Mouse (Mus musculus) E14TG2a.4 (cell line): ENCODE measurements around the gene Ccdc117.
A peak's percentile ranks its signal among the peaks of the same experiment; 100 is the strongest.

ENCODE experiments used
- H3K27me3 ChIP-seq: 2 replicates; pipeline ENCODE4 v1.6.1; 2014; ENCODE audit warnings: low read length, control low read depth; ENCODE audit not compliant: insufficient read depth
- H3K36me3 ChIP-seq: 2 replicates; pipeline ENCODE4 v1.6.1; 2014; ENCODE audit warnings: low read length, control low read depth; ENCODE audit not compliant: insufficient read depth
- H3K4me1 ChIP-seq: replicated peaks from 2 replicates; pipeline ENCODE4 v1.6.1; 2014; ENCODE audit warnings: low read depth, low read length, control low read depth
- H3K4me3 ChIP-seq: replicated peaks from 2 replicates; pipeline ENCODE4 v1.5.1; 2014; ENCODE audit warnings: mild to moderate bottlenecking, low read length
- H3K9me3 ChIP-seq: 2 replicates; pipeline ENCODE4 v1.6.1; 2014; ENCODE audit warnings: low read length, control low read depth
- CTCF ChIP-seq: conservative IDR thresholded peaks from 2 replicates; pipeline ENCODE4 v1.5.1; 2014; ENCODE audit warnings: low read length
- NANOG ChIP-seq: IDR thresholded peaks from 2 replicates; pipeline ENCODE4 v1.6.1; 2014; ENCODE audit warnings: borderline replicate concordance, low read length, mixed read lengths
- POU5F1 ChIP-seq: IDR thresholded peaks from 2 replicates; pipeline ENCODE4 v1.6.1; 2014; ENCODE audit warnings: low read length, borderline replicate concordance

The Ccdc117 gene

GRCm38 (mm10) chr11:5541799-5542481 is at the start of gene Ccdc117:
Ccdc117 (minus strand) TSS chr11:5542187.
- peaks cover 38% of the 10 kb centered on the region for H3K36me3 ChIP-seq
- peak within 1 kb of the TSS; percentile 90 for H3K4me3 ChIP-seq
- no peaks in the 10 kb centered on the region for H3K27me3 ChIP-seq
- no peaks in the 10 kb centered on the region for H3K9me3 ChIP-seq
- TF ChIP-seq POU5F1 (no peak), CTCF (no peak), NANOG (no peak)
- H3K4me1 ChIP-seq: peaks cover 79% of the 10 kb centered on the region

- Histone ChIP-seq H3K4me3 (no peak overlapping the region), H3K27me3 (peaks cover 21% of the 10 kb centered on the region), H3K9me3 (no peaks in the 10 kb centered on the region), H3K36me3 (no peaks in the 10 kb centered on the region), H3K4me1 (peaks cover 20% of the 10 kb centered on the region)
- no peak for TF ChIP-seq CTCF
- TF ChIP-seq NANOG: no peak
- no peak for TF ChIP-seq POU5F1
Measured at GRCm38 (mm10) chr11:5575046-5575445, 33.1 kb upstream of the Ccdc117 start.

GRCm38 (mm10) chr11:5573821-5574220 is 31.8 kb upstream of the Ccdc117 start:
- no peaks in the 10 kb centered on the region for H3K9me3 ChIP-seq
- H3K27me3 ChIP-seq: peaks cover 23% of the 10 kb centered on the region
- TF ChIP-seq CTCF: no peak
- TF ChIP-seq NANOG: no peak
- no peak for TF ChIP-seq POU5F1
- H3K36me3 ChIP-seq: no peaks in the 10 kb centered on the region
- peaks cover 15% of the 10 kb centered on the region for H3K4me1 ChIP-seq
- H3K4me3 ChIP-seq: no peak overlapping the region

GRCm38 (mm10) chr11:5571856-5572255 is 29.9 kb upstream of the Ccdc117 start:
- H3K4me3 ChIP-seq: no peak overlapping the region
- TF ChIP-seq CTCF (no peak), NANOG (no peak), POU5F1 (no peak)
- peaks cover 23% of the 10 kb centered on the region for H3K27me3 ChIP-seq
- peaks cover 8% of the 10 kb centered on the region; the same call in 1 of the 2 replicates for H3K4me1 ChIP-seq
- H3K9me3 ChIP-seq: peaks cover 8% of the 10 kb centered on the region
- no peaks in the 10 kb centered on the region for H3K36me3 ChIP-seq

GRCm38 (mm10) chr11:5569474-5569873 is 27.5 kb upstream of the Ccdc117 start, which contains the start of gene Ankrd36:
Ankrd36 (plus strand) TSS chr11:5569684.
- Histone ChIP-seq H3K27me3 (peaks cover 25% of the 10 kb centered on the region), H3K4me3 (no peak within 1 kb of the TSS), H3K36me3 (no peaks in the 10 kb centered on the region), H3K9me3 (peaks cover 8% of the 10 kb centered on the region), H3K4me1 (peaks cover 8% of the 10 kb centered on the region; the same call in 1 of the 2 replicates)
- TF ChIP-seq CTCF (no peak), NANOG (no peak), POU5F1 (no peak)

- Histone ChIP-seq H3K4me1 (peaks cover 22% of the 10 kb centered on the region), H3K9me3 (peaks cover 8% of the 10 kb centered on the region), H3K36me3 (no peaks in the 10 kb centered on the region), H3K27me3 (peaks cover 25% of the 10 kb centered on the region), H3K4me3 (no peak overlapping the region)
- no peak for TF ChIP-seq CTCF
- TF ChIP-seq NANOG: no peak
- TF ChIP-seq POU5F1: no peak
Measured at GRCm38 (mm10) chr11:5568082-5568481, 26.1 kb upstream of the Ccdc117 start.

- TF ChIP-seq CTCF (no peak), NANOG (no peak), POU5F1 (no peak)
- H3K36me3 ChIP-seq: no peaks in the 10 kb centered on the region
- peaks cover 8% of the 10 kb centered on the region for H3K9me3 ChIP-seq
- H3K27me3 ChIP-seq: peaks cover 23% of the 10 kb centered on the region
- H3K4me1 ChIP-seq: peaks cover 26% of the 10 kb centered on the region
- H3K4me3 ChIP-seq: no peak overlapping the region
Measured at GRCm38 (mm10) chr11:5567654-5568053, 25.7 kb upstream of the Ccdc117 start.

- Histone ChIP-seq H3K4me1 (peaks cover 37% of the 10 kb centered on the region), H3K27me3 (peaks cover 14% of the 10 kb centered on the region), H3K9me3 (peaks cover 8% of the 10 kb centered on the region), H3K36me3 (no peaks in the 10 kb centered on the region), H3K4me3 (no peak overlapping the region)
- TF ChIP-seq CTCF (no peak), POU5F1 (no peak), NANOG (no peak)
Measured at GRCm38 (mm10) chr11:5566506-5566905, 24.5 kb upstream of the Ccdc117 start.

- Histone ChIP-seq H3K4me3 (no peak overlapping the region), H3K4me1 (peaks cover 29% of the 10 kb centered on the region), H3K36me3 (no peaks in the 10 kb centered on the region), H3K9me3 (peaks cover 8% of the 10 kb centered on the region), H3K27me3 (peaks cover 11% of the 10 kb centered on the region)
- TF ChIP-seq CTCF: no peak
- no peak for TF ChIP-seq NANOG
- no peak for TF ChIP-seq POU5F1
Measured at GRCm38 (mm10) chr11:5565596-5565995, 23.6 kb upstream of the Ccdc117 start.
